Mouse (Mus musculus): ENCODE measurements around the gene 1700022I11Rik. TPM values are rescaled to one million over a fixed set of nuclear protein-coding genes. Genes with fewer than 3 reads are reported as not detected.
A peak's percentile ranks its signal among the peaks of the same experiment; 100 is the strongest.

1700022I11Rik gene
- 0.23 and 0.49 TPM in 2 replicates for polyA plus RNA-seq (2016; fragmentation: Nextera tagmentation; extraction: Ambion mirVana)

- Histone ChIP-seq H3K9me3 (replicated peaks) (no peaks in the 10 kb centered on the region), H3K4me3 (no peak within 1 kb of the TSS), H3K27ac (ENCODE audit: poor library complexity, severe bottlenecking) (no peak within 1 kb of the TSS)
Measured at GRCm38 (mm10) chr4:42969304-42969703, at the start of gene 1700022I11Rik. TSS of gene 1700022I11Rik (plus strand) at chr4:42969604.

DNA sequence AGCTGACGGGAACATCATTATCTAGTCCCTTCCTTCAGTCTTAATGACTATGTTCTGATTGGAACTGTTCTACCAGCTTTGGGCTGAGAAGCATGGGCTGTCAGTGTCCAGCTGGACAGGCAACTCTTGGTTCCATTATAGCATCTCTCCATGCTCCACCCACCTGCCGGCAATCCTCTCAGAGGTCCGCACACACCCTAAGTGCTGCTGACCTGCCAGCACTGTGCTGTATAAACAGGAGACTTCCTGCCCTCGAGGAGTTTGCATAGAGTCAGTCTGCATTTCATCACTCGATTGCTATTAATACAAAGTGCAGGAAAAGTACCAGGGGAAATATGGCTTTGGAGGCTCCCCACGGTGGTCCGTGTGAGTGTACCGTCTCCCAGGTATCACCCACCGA is 48.7 kb upstream of the 1700022I11Rik start:
- H3K9me3 ChIP-seq (replicated peaks) = no peaks in the 10 kb centered on the region
- no peak overlapping the region for H3K27ac ChIP-seq (ENCODE audit: poor library complexity, severe bottlenecking)
- ATAC-seq (ENCODE audit: insufficient number of reproducible peaks, low FRiP score) = no peak
- H3K4me2 ChIP-seq = no peak overlapping the region
- no peak overlapping the region for H3K4me3 ChIP-seq
- no peak overlapping the region for H3K9ac ChIP-seq
- H3K27me3 ChIP-seq (replicated peaks) = peaks cover 54% of the 10 kb centered on the region
- H3K36me3 ChIP-seq = no peaks in the 10 kb centered on the region
- WGBS = 67% methylated on average over 9 of the region's 9 CpGs
- 0 out of 2 replicates have a peak, but pooled peaks cover 4% of the 10 kb centered on the region for H3K4me1 ChIP-seq (replicated peaks)

More at GRCm38 (mm10) chr4:42969304-42969703, at the start of gene 1700022I11Rik:
- H3K4me1 ChIP-seq (replicated peaks) = peaks cover 21% of the 10 kb centered on the region
- no peaks in the 10 kb centered on the region for H3K27me3 ChIP-seq (replicated peaks)
- no peak for ATAC-seq (ENCODE audit: insufficient number of reproducible peaks, low FRiP score)
- no peak within 1 kb of the TSS for H3K9ac ChIP-seq
- no peaks in the 10 kb centered on the region for H3K36me3 ChIP-seq
- H3K4me2 ChIP-seq = no peak within 1 kb of the TSS
- WGBS = 83% methylated on average over 4 of the region's 4 CpGs

GRCm38 (mm10) chr4:42921536-42921935 is 47.9 kb upstream of the 1700022I11Rik start:
- H3K4me2 ChIP-seq = no peak overlapping the region
- H3K27ac ChIP-seq (ENCODE audit: poor library complexity, severe bottlenecking) = no peak overlapping the region
- no peak overlapping the region for H3K9ac ChIP-seq
- no peak overlapping the region for H3K4me3 ChIP-seq
- H3K36me3 ChIP-seq = no peaks in the 10 kb centered on the region
- H3K27me3 ChIP-seq (replicated peaks) = peaks cover 53% of the 10 kb centered on the region
- ATAC-seq (ENCODE audit: insufficient number of reproducible peaks, low FRiP score) = no peak
- 0 out of 2 replicates have a peak, but pooled peaks cover 4% of the 10 kb centered on the region for H3K4me1 ChIP-seq (replicated peaks)
- 67% methylated on average over 2 of the region's 2 CpGs for WGBS
- H3K9me3 ChIP-seq (replicated peaks) = no peaks in the 10 kb centered on the region

- Histone ChIP-seq H3K4me1 (replicated peaks) (0 out of 2 replicates have a peak, but pooled peaks cover 4% of the 10 kb centered on the region), H3K9ac (no peak overlapping the region), H3K4me3 (no peak overlapping the region), H3K27me3 (replicated peaks) (peaks cover 49% of the 10 kb centered on the region), H3K9me3 (replicated peaks) (no peaks in the 10 kb centered on the region), H3K4me2 (no peak overlapping the region), H3K36me3 (no peaks in the 10 kb centered on the region), H3K27ac (ENCODE audit: poor library complexity, severe bottlenecking) (no peak overlapping the region)
- no peak for ATAC-seq (ENCODE audit: insufficient number of reproducible peaks, low FRiP score)
- 63% methylated on average over 6 of the region's 6 CpGs for WGBS
Measured at GRCm38 (mm10) chr4:42922056-42922455, 47.3 kb upstream of the 1700022I11Rik start.

DNA sequence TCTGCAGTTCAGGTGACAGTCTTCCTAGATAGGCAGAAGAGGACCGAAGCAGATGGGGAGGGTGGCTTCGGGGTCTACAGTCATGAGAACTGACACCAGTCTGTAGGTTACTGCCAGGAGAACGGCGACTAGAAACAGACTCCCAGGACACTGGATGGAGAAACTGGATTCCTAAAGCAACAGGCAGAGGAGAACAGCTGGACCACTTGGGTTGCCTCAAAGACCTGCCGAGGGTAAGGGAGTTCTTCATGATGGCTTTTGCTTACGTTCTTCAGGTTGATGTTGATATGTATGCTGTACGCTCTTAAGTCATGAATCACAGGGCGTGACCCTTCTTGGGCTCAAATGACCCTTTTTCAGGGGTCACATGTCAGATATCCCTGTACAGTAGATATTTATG is 46.9 kb upstream of the 1700022I11Rik start:
- no peak for ATAC-seq (ENCODE audit: insufficient number of reproducible peaks, low FRiP score)
- Histone ChIP-seq H3K36me3 (no peaks in the 10 kb centered on the region), H3K4me3 (no peak overlapping the region), H3K27ac (ENCODE audit: poor library complexity, severe bottlenecking) (no peak overlapping the region), H3K27me3 (replicated peaks) (peaks cover 45% of the 10 kb centered on the region), H3K4me2 (no peak overlapping the region), H3K4me1 (replicated peaks) (0 out of 2 replicates have a peak, but pooled peaks cover 1% of the 10 kb centered on the region), H3K9ac (no peak overlapping the region), H3K9me3 (replicated peaks) (no peaks in the 10 kb centered on the region)
- 76% methylated on average over 8 of the region's 8 CpGs for WGBS

GRCm38 (mm10) chr4:42924095-42924710 is 45.2 kb upstream of the 1700022I11Rik start:
- Histone ChIP-seq H3K27ac (ENCODE audit: poor library complexity, severe bottlenecking) (no peak overlapping the region), H3K9me3 (replicated peaks) (no peaks in the 10 kb centered on the region), H3K9ac (no peak overlapping the region), H3K4me2 (no peak overlapping the region), H3K4me1 (replicated peaks) (no peaks in the 10 kb centered on the region), H3K27me3 (replicated peaks) (peaks cover 28% of the 10 kb centered on the region), H3K36me3 (no peaks in the 10 kb centered on the region), H3K4me3 (no peak overlapping the region)
- 74% methylated on average over 13 of the region's 13 CpGs for WGBS
- no peak for ATAC-seq (ENCODE audit: insufficient number of reproducible peaks, low FRiP score)

DNA sequence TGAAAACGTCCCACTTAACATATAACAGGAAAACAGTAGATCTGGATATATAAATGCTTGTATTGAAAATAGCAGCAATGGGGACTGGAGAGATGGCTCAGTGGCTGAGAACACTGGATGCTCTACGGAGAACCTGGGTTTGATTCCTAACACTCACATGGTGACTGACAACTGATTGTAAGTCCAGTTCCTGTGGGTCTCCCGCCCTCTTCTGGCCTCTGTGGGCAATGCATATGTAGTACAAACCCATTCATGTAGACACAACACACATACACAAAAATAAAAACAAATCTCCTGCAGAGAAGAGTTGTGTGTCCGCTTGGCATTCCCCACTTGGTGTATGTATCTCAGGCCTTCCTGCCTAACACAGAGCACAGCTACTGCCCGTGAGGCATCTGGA is 41.2 kb upstream of the 1700022I11Rik start:
- WGBS = 69% methylated on average over 5 of the region's 5 CpGs

DNA sequence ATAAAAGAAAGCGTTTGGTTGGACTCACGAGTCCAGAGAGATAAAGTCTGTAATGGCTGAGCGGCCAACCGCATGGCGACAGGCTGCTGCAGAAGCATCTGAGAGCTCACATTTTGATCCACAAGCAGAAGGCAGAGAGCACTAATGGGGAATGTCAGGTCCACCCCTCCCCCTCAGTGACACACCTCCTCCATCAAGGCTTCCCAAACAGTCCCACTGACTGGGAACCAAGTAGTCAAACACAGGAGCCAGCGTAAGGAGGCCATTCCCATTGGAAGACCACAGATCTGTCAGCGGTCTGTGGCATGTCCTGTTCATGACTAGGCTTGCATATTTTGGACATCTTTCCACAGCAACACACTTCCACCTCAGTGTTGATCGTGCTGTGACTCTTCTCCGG is 40.5 kb upstream of the 1700022I11Rik start:
- Histone ChIP-seq H3K9me3 (replicated peaks) (no peaks in the 10 kb centered on the region), H3K4me2 (no peak overlapping the region), H3K4me3 (no peak overlapping the region), H3K4me1 (replicated peaks) (peaks cover 26% of the 10 kb centered on the region), H3K36me3 (no peaks in the 10 kb centered on the region), H3K27me3 (replicated peaks) (peaks cover 17% of the 10 kb centered on the region), H3K9ac (no peak overlapping the region), H3K27ac (ENCODE audit: poor library complexity, severe bottlenecking) (no peak overlapping the region)
- WGBS = 92% methylated on average over 9 of the region's 9 CpGs
- no peak for ATAC-seq (ENCODE audit: insufficient number of reproducible peaks, low FRiP score)

More for the DNA sequence above, 41.2 kb upstream of the 1700022I11Rik start:
- Histone ChIP-seq H3K36me3 (no peaks in the 10 kb centered on the region), H3K27me3 (replicated peaks) (peaks cover 21% of the 10 kb centered on the region), H3K4me1 (replicated peaks) (peaks cover 22% of the 10 kb centered on the region), H3K4me2 (no peak overlapping the region), H3K9me3 (replicated peaks) (no peaks in the 10 kb centered on the region), H3K27ac (ENCODE audit: poor library complexity, severe bottlenecking) (no peak overlapping the region), H3K9ac (no peak overlapping the region), H3K4me3 (no peak overlapping the region)
- ATAC-seq (ENCODE audit: insufficient number of reproducible peaks, low FRiP score) = no peak

GRCm38 (mm10) chr4:42932229-42932969 is 37.0 kb upstream of the 1700022I11Rik start:
- H3K9ac ChIP-seq = no peak overlapping the region
- peaks cover 29% of the 10 kb centered on the region for H3K27me3 ChIP-seq (replicated peaks)
- no peaks in the 10 kb centered on the region for H3K36me3 ChIP-seq
- H3K4me1 ChIP-seq (replicated peaks) = peaks cover 26% of the 10 kb centered on the region
- no peak for ATAC-seq (ENCODE audit: insufficient number of reproducible peaks, low FRiP score)
- H3K27ac ChIP-seq (ENCODE audit: poor library complexity, severe bottlenecking) = peak overlapping the region; percentile 91
- 36% methylated on average over 8 of the region's 8 CpGs for WGBS
- H3K9me3 ChIP-seq (replicated peaks) = no peaks in the 10 kb centered on the region
- peak overlapping the region; percentile 65 for H3K4me2 ChIP-seq
- no peak overlapping the region for H3K4me3 ChIP-seq

- Histone ChIP-seq H3K27me3 (replicated peaks) (peaks cover 41% of the 10 kb centered on the region), H3K27ac (ENCODE audit: poor library complexity, severe bottlenecking) (peak overlapping the region; percentile 91; the same call in 1 of the 2 replicates), H3K9me3 (replicated peaks) (no peaks in the 10 kb centered on the region), H3K9ac (peak overlapping the region; percentile 61), H3K36me3 (no peaks in the 10 kb centered on the region), H3K4me3 (peak overlapping the region; percentile 28), H3K4me1 (replicated peaks) (peaks cover 29% of the 10 kb centered on the region), H3K4me2 (peak overlapping the region; percentile 65)
- 9% methylated on average over 22 of the region's 22 CpGs for WGBS
- peak; percentile 60 for ATAC-seq (ENCODE audit: insufficient number of reproducible peaks, low FRiP score)
Measured at GRCm38 (mm10) chr4:42933630-42934029, 35.8 kb upstream of the 1700022I11Rik start.

DNA sequence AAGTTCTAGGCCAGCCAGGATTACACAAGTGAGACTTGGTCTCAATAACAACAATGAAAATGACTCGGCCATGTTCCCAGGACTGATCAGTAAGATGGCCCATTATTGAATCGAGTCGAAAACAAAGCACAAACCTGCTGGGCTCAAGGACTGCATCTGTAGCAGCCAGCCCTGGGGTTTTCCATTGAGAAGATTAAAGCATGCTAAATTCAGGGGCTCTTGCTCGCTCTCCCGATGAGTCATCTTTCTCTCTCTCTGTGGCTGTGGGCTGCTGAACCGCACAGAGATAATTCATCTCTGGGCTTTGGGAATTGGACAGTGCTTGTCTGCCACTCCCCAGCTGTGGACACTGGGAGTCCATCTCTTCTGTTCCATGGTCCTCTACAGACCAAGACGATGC is 28.0 kb upstream of the 1700022I11Rik start:
- Histone ChIP-seq H3K4me2 (no peak overlapping the region), H3K36me3 (no peaks in the 10 kb centered on the region), H3K4me1 (replicated peaks) (0 out of 2 replicates have a peak, but pooled peaks cover 3% of the 10 kb centered on the region), H3K27me3 (replicated peaks) (peaks cover 56% of the 10 kb centered on the region), H3K27ac (ENCODE audit: poor library complexity, severe bottlenecking) (no peak overlapping the region), H3K9ac (no peak overlapping the region), H3K9me3 (replicated peaks) (no peaks in the 10 kb centered on the region), H3K4me3 (no peak overlapping the region)
- no peak for ATAC-seq (ENCODE audit: insufficient number of reproducible peaks, low FRiP score)
- WGBS = 65% methylated on average over 7 of the region's 7 CpGs
